Mouse (Mus musculus) monocyte, adult 59 days (primary cell): ENCODE measurements around the gene Lpin3. TPM values are rescaled to one million over a fixed set of nuclear protein-coding genes. Genes with fewer than 3 reads are reported as not detected.

ENCODE experiments used
- total RNA-seq, 2 experiments: library from RNA; stranded (reverse); gene quantifications; one replicate each; pipeline ENCODE4 v1.2.4; 2023

Gene Lpin3
- not detected for total RNA-seq

DNA sequence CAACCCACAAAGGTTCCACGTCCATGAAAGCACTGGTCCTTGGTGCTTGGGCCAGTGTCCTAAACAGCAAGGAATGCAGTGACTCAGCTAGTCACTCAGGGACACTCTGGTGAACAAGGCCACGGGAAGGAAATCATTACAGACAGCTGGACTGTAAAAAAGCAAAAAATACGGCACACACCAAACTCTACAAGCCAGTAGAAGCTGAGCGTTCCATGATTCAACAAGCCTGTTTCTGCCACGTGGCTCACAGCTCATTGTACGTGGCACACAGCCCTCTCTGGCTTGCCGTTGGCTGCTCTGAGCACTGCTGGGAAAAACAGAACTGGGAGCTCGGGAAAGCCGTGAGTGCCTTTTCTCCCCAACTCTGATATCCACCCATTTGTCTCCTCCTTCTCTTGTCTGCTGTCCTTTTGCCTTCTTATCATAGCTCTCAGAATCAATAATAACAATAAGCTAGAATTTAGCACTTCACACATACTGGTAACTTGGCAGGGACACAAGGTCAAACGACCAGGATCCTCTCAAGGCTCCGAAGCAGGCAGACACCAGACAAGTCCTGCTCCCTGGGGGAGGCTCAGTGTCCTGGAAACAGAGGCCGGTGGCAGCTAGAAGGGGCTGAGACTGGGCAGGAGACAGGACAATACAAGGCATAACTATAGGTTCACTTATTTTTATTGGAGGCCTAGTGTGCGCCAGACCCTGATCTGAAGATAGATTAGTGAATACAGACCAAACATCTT lies at the start of gene Lpin3:
Gene Lpin3, plus strand, starts transcription at position 218 of the 743 bp plus-strand sequence.

DNA sequence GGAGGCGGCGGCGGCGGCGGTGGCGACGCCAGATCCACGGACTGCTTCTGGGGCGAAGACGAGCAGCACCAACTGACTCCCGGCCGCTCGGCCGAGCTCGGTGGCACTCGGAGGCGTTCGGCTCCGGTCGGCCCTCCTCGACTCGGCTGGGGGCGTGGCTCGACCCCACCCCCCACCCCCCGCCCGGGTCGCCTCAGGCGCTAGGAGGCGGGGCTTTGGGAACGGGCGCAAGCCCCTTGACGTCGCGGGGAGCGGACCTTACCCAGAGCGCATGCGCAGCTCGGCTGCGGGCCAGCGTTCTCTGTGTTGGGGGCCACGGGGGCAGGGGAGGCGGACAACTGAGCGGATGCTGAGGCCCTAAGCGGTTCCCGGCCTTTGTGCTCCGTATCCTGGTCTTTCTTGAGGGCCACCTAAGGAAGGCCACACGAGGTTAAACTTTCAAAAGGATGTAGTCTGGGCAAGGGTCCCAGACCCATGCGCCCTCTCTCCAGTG lies 7.5 kb upstream of the Lpin3 start, which contains the start of gene Zhx3:
Gene Zhx3, minus strand, starts transcription at position 109 of the 493 bp plus-strand sequence.

DNA sequence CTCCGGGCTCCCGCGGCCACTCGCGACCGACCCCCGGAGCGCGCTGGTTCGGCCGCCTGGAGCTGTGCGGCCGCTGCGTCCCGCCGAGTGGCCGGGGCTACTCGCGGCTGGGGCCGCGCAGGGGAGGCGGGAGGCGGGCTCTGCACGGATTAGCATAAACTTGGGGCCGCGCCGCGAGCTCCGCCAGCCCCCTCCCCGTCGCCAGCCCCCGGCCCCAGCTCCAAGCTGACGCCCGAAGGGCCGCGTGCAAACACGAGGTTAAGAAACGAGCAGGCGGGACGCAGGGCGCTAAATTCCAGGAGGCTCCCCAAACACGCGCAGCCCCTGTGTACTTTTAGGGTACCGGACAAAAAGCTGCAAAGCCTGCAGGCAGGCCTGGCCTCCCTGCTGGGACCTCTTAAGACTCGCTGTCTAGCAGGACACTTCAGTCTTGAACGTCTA lies 31.8 kb downstream of the Lpin3 start, which contains the start of gene Emilin3:
Gene Emilin3, minus strand, starts transcription at position 98 of the 441 bp plus-strand sequence.

Other genes starting within 250 kb of the Lpin3 start
- gene Top1, start 234.8 kb upstream of the Lpin3 start, total RNA-seq = 100 to 1,000 TPM; 151 to 168 TPM
- 10 to 100 TPM; 11.8 to 18.2 TPM for gene Plcg1, start 149.4 kb upstream of the Lpin3 start, total RNA-seq
- 1 to 10 TPM; 5.1 to 5.6 TPM for gene Zhx3, start 7.7 kb upstream of the Lpin3 start, total RNA-seq
- gene Emilin3, start 31.7 kb downstream of the Lpin3 start, total RNA-seq = not detected
- 10 to 100 TPM; 52.9 to 55.0 TPM for gene Chd6, start 228.4 kb downstream of the Lpin3 start, total RNA-seq